Mouse (Mus musculus) kidney, postnatal 4 days (tissue): ENCODE results near the gene Apobec3.
"Not testable (repeated sequence)": the region's sequence is repeated elsewhere in the genome, so short reads cannot be mapped to it uniquely, and the experiment has no call there.

Source experiments
- DNase-seq, 2 experiments: peaks; one replicate each; pipeline ENCODE4 v3.0.0; 2021; ENCODE audit warnings: mixed read lengths in 2 of 2

Apobec3 gene

GRCm38 (mm10) chr15:79928316-79928715 lies 36.9 kb downstream of the Apobec3 start:
- no peak for DNase-seq

GRCm38 (mm10) chr15:79928736-79929135 lies 37.3 kb downstream of the Apobec3 start:
- DNase-seq, result no peak

GRCm38 (mm10) chr15:79929734-79930133 lies 38.3 kb downstream of the Apobec3 start:
- no peak for DNase-seq

- DNase-seq, result peak; percentile 28 to 52
Measured at GRCm38 (mm10) chr15:79931496-79932141, 40.2 kb downstream of the Apobec3 start.

- peak; percentile 92 to 95 for DNase-seq
Measured at GRCm38 (mm10) chr15:79932323-79932987, 41.0 kb downstream of the Apobec3 start.

- DNase-seq, result no peak
Measured at GRCm38 (mm10) chr15:79933052-79933669, 41.7 kb downstream of the Apobec3 start.

GRCm38 (mm10) chr15:79933670-79934514 lies 42.4 kb downstream of the Apobec3 start:
- DNase-seq, result peak in 1 of 2 experiments; percentile 43

- DNase-seq, result no peak
Measured at GRCm38 (mm10) chr15:79934776-79935175, 43.3 kb downstream of the Apobec3 start.

GRCm38 (mm10) chr15:79935654-79936373 lies 44.4 kb downstream of the Apobec3 start:
- no peak for DNase-seq

- DNase-seq, result no peak
Measured at GRCm38 (mm10) chr15:79936374-79936751, 44.9 kb downstream of the Apobec3 start.

- no peak for DNase-seq
Measured at GRCm38 (mm10) chr15:79939020-79939419, 47.6 kb downstream of the Apobec3 start.

- DNase-seq, result not testable (repeated sequence)
Measured at GRCm38 (mm10) chr15:79939501-79939900, 48.0 kb downstream of the Apobec3 start.

- DNase-seq, result no peak
Measured at GRCm38 (mm10) chr15:79939913-79940312, 48.5 kb downstream of the Apobec3 start.

- peak; percentile 64 to 65 for DNase-seq
Measured at GRCm38 (mm10) chr15:79940932-79941331, 49.5 kb downstream of the Apobec3 start.

- DNase-seq, result no peak
Measured at GRCm38 (mm10) chr15:79942541-79942940, 51.1 kb downstream of the Apobec3 start.

- DNase-seq, result no peak
Measured at GRCm38 (mm10) chr15:79943584-79943983, 52.1 kb downstream of the Apobec3 start.

GRCm38 (mm10) chr15:79944948-79945347 lies 53.5 kb downstream of the Apobec3 start:
- DNase-seq, result no peak

- DNase-seq, result peak; percentile 94
Measured at GRCm38 (mm10) chr15:79946022-79946421, 54.6 kb downstream of the Apobec3 start.

- peak; percentile 60 to 68 for DNase-seq
Measured at GRCm38 (mm10) chr15:79946790-79947189, 55.3 kb downstream of the Apobec3 start.

GRCm38 (mm10) chr15:79947681-79948080 lies 56.2 kb downstream of the Apobec3 start:
- no peak for DNase-seq

GRCm38 (mm10) chr15:79950250-79951025 lies 59.0 kb downstream of the Apobec3 start:
- peak; percentile 79 to 85 for DNase-seq

- DNase-seq, result no peak
Measured at GRCm38 (mm10) chr15:79951226-79951625, 59.8 kb downstream of the Apobec3 start.
